ENCODE assay signal across 18 mouse cellular contexts in genomic region chr19:10747718-10748117, GRCm38 (mm10). TPM values are rescaled to one million over a fixed set of nuclear protein-coding genes. Genes with fewer than 3 reads are reported as not detected.
DNase-seq lines count a peak whose midpoint lies in the region; ATAC-seq lines count a peak whose summit lies in the region.
"Had no signal": no experiment of that assay in that cellular context is flagged by ENCODE, and none has a peak within 500 bp of the region (broad histone marks: within the 10 kb centered on the region; RNA-seq: fewer than 3 reads in every experiment).

No protein-coding gene starts in this region.

- H3K9me3 ChIP-seq in midbrain, embryonic 10.5 days (replicated peaks): no peaks in the 10 kb centered on the region
- H3K9me3 ChIP-seq in midbrain, embryonic 13.5 days: no peaks in the 10 kb centered on the region
- no peaks in the 10 kb centered on the region for H3K9me3 ChIP-seq in forebrain, embryonic 16.5 days (ENCODE audit: control insufficient read depth, low read length)
- H3K9me3 ChIP-seq: kidney, embryonic 15.5 days; lung, embryonic 15.5 days; stomach, embryonic 15.5 days had no signal

- no peak overlapping the region for H3K9ac ChIP-seq in midbrain, embryonic 13.5 days (replicated peaks)
- H3K9ac ChIP-seq in forebrain, embryonic 16.5 days (replicated peaks; ENCODE audit: low read depth, low read length): no peak overlapping the region
- H3K9ac ChIP-seq: kidney, embryonic 15.5 days; lung, embryonic 15.5 days; stomach, embryonic 15.5 days had no signal

- no peaks in the 10 kb centered on the region for H3K27me3 ChIP-seq in midbrain, embryonic 10.5 days (ENCODE audit: low read depth, poor library complexity, severe bottlenecking)
- H3K27me3 ChIP-seq in midbrain, embryonic 13.5 days: no peaks in the 10 kb centered on the region
- no peaks in the 10 kb centered on the region for H3K27me3 ChIP-seq in forebrain, embryonic 16.5 days (replicated peaks; ENCODE audit: control insufficient read depth, insufficient read depth, low read length)
- H3K27me3 ChIP-seq: kidney, embryonic 15.5 days; lung, embryonic 15.5 days; stomach, embryonic 15.5 days had no signal

- no peak overlapping the region for H3K4me2 ChIP-seq in midbrain, embryonic 13.5 days (replicated peaks)
- no peak overlapping the region for H3K4me2 ChIP-seq in forebrain, embryonic 16.5 days (ENCODE audit: low read length)
- H3K4me2 ChIP-seq: kidney, embryonic 15.5 days; lung, embryonic 15.5 days; stomach, embryonic 15.5 days had no signal

- no peak for ATAC-seq in midbrain, embryonic 13.5 days
- peak; percentile 97 for ATAC-seq in monocyte, adult 5-6 weeks (replicated peaks; ENCODE audit: insufficient number of reproducible peaks, low FRiP score, low TSS enrichment, poor library complexity, severe bottlenecking)
- no peak for ATAC-seq in forebrain, embryonic 16.5 days
- ATAC-seq: midbrain, embryonic 16.5 days had no signal

- H3K27ac ChIP-seq in midbrain, embryonic 10.5 days (replicated peaks): 0 out of 2 replicates have a peak overlapping the region, but pooled peaks have one; percentile 28
- H3K27ac ChIP-seq in midbrain, embryonic 13.5 days: no peak overlapping the region
- no peak overlapping the region for H3K27ac ChIP-seq in forebrain, embryonic 16.5 days (ENCODE audit: low read length)
- H3K27ac ChIP-seq: hindbrain, postnatal 0 days; kidney, embryonic 15.5 days; layer of hippocampus, adult 2 months; lung, embryonic 15.5 days; stomach, embryonic 15.5 days had no signal

- peaks cover 12% of the 10 kb centered on the region for H3K4me1 ChIP-seq in midbrain, embryonic 10.5 days
- peaks cover 6% of the 10 kb centered on the region; the same call in 1 of the 2 replicates for H3K4me1 ChIP-seq in midbrain, embryonic 13.5 days (replicated peaks)
- no peaks in the 10 kb centered on the region for H3K4me1 ChIP-seq in forebrain, embryonic 16.5 days (replicated peaks; ENCODE audit: control insufficient read depth, insufficient read depth, low read length)
- H3K4me1 ChIP-seq: kidney, embryonic 15.5 days; lung, embryonic 15.5 days; stomach, embryonic 15.5 days had no signal

- whole genome bisulfite sequencing in midbrain, embryonic 10.5 days: 86% methylated on average over 6 of the region's 6 CpGs
- WGBS in midbrain, embryonic 13.5 days: 92% methylated on average over 6 of the region's 6 CpGs
- WGBS in forebrain, embryonic 16.5 days: 91% methylated on average over 6 of the region's 6 CpGs

- H3K36me3 ChIP-seq in midbrain, embryonic 10.5 days: no peaks in the 10 kb centered on the region
- no peaks in the 10 kb centered on the region for H3K36me3 ChIP-seq in midbrain, embryonic 13.5 days
- H3K36me3 ChIP-seq in forebrain, embryonic 16.5 days (ENCODE audit: control insufficient read depth, insufficient read depth): no peaks in the 10 kb centered on the region
- H3K36me3 ChIP-seq: kidney, embryonic 15.5 days; lung, embryonic 15.5 days; stomach, embryonic 15.5 days had no signal

- H3K4me3 ChIP-seq in midbrain, embryonic 10.5 days: no peak overlapping the region
- H3K4me3 ChIP-seq in midbrain, embryonic 13.5 days (replicated peaks): no peak overlapping the region
- no peak overlapping the region for H3K4me3 ChIP-seq in forebrain, embryonic 16.5 days (replicated peaks; ENCODE audit: low read length)
- H3K4me3 ChIP-seq: kidney, embryonic 15.5 days; layer of hippocampus, adult 2 months; lung, embryonic 15.5 days; stomach, embryonic 15.5 days had no signal

- peak; percentile 13 for DNase-seq in adrenal gland, adult 2 months
- no peak for DNase-seq in adrenal gland, postnatal 4 days (ENCODE audit: low spot score in 2 of 2)
- no peak for DNase-seq in midbrain, embryonic 10.5 days (ENCODE audit: low spot score)
- peak; percentile 78 for DNase-seq in T-cell, adult 2 months (ENCODE audit: low spot score)
- no peak for DNase-seq in kidney, adult 11 months
- DNase-seq: cerebellum, postnatal 10 days; liver; right cerebral cortex, postnatal 25 days; thymus, postnatal 4 days had no signal

RNA-seq across cellular contexts. Expression of gene Cd5, which starts 8.9 kb away (rescaled TPM):
- total RNA-seq in adrenal gland, adult 2 months (2021): under 1 TPM; 0.10 to 0.14 TPM
- polyA plus RNA-seq in adrenal gland, adult 2 months (2012; rRNA removed): 0.15 and 0.26 TPM in 2 replicates
- under 1 TPM; 0.22 to 0.34 TPM for total RNA-seq in adrenal gland, postnatal 4 days (2021)
- polyA plus RNA-seq in midbrain, embryonic 10.5 days (2016; fragmentation: Nextera tagmentation; extraction: Ambion mirVana): not detected in 2 replicates
- polyA plus RNA-seq in midbrain, embryonic 13.5 days (2015; fragmentation: Nextera tagmentation; extraction: Ambion mirVana): 0.24 TPM in 2 replicates
- total RNA-seq in monocyte, adult 5-6 weeks (2017): 1.0 to 3.1 TPM in 2 of 3 replicates, not detected in the other
- 0.06 and 0.10 TPM in 2 replicates for polyA plus RNA-seq in forebrain, embryonic 16.5 days (2015; fragmentation: Nextera tagmentation; extraction: Ambion mirVana)
- total RNA-seq: layer of hippocampus, adult 2 months had no signal

RNA-seq across cellular contexts. Expression of gene Vps37c, which starts 59.2 kb away (rescaled TPM):
- 10 to 100 TPM; 22.1 to 23.3 TPM for total RNA-seq in adrenal gland, adult 2 months (2021)
- 46.4 and 65.5 TPM in 2 replicates for polyA plus RNA-seq in adrenal gland, adult 2 months (2012; rRNA removed)
- 10 to 100 TPM; 27.0 to 28.6 TPM for total RNA-seq in adrenal gland, postnatal 4 days (2021)
- 33.8 and 36.0 TPM in 2 replicates for polyA plus RNA-seq in midbrain, embryonic 10.5 days (2016; fragmentation: Nextera tagmentation; extraction: Ambion mirVana)
- 33.1 and 35.5 TPM in 2 replicates for polyA plus RNA-seq in midbrain, embryonic 13.5 days (2015; fragmentation: Nextera tagmentation; extraction: Ambion mirVana)
- total RNA-seq in monocyte, adult 5-6 weeks (2017): 7.3 to 22.2 TPM (median 18.7 TPM) in 3 replicates
- 38.3 and 40.5 TPM in 2 replicates for polyA plus RNA-seq in forebrain, embryonic 16.5 days (2015; fragmentation: Nextera tagmentation; extraction: Ambion mirVana)

Comparison
In these comparisons a context has a peak if more than half of its experiments do, and no peak if none do; other contexts are left out.
1. DNase-seq: peak in adrenal gland, adult 2 months (single experiment) and T-cell, adult 2 months (single experiment); none in adrenal gland, postnatal 4 days (0 of 2), midbrain, embryonic 10.5 days (single experiment) and kidney, adult 11 months (single experiment).